Mouse (Mus musculus): ENCODE measurements around the gene Grik3. TPM values are rescaled to one million over a fixed set of nuclear protein-coding genes. Genes with fewer than 3 reads are reported as not detected.

The Grik3 gene
- polyA plus RNA-seq, 1 experiment from 2014 or later: not detected

DNA sequence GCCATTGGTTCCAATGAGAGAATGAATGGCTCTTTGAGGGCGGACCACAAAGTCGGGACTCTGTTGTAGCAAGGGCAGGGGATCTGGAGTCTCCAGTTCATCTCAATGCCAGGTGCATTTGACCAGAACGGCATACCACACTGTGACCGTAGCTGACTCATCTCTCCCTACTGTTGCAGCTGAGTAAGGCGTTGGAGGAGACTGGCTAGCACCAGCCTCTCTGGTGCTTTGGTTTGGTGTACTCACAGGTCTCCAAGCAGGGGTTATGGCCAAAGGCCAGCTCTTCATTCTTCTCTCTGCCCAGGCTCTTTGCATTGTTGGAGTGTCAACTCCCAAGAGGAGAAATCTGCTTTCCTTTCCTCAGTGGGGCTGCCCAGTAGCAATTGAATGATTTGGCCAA, 52.7 kb downstream of the Grik3 start:
- no peaks in the 10 kb centered on the region for H3K4me1 ChIP-seq (ENCODE audit: control insufficient read depth, insufficient read depth, low read length)
- no peak overlapping the region for H3K27ac ChIP-seq (replicated peaks; ENCODE audit: low read depth, low read length)
- no peaks in the 10 kb centered on the region for H3K36me3 ChIP-seq (ENCODE audit: control insufficient read depth, insufficient read depth, low read length)
- H3K9ac ChIP-seq (ENCODE audit: low read length): no peak overlapping the region
- no peak overlapping the region for H3K4me2 ChIP-seq (ENCODE audit: low read depth, severe bottlenecking)
- peaks cover 11% of the 10 kb centered on the region for H3K27me3 ChIP-seq (ENCODE audit: control insufficient read depth, insufficient read depth, low read length)
- no peak for ATAC-seq (ENCODE audit: insufficient number of reproducible peaks, low FRiP score, low TSS enrichment, low read depth)
- 88% methylated on average over 5 of the region's 5 CpGs for WGBS
- H3K9me3 ChIP-seq (ENCODE audit: control insufficient read depth, low read length): no peaks in the 10 kb centered on the region
- no peak for DNase-seq (ENCODE audit: low spot score)
- H3K4me3 ChIP-seq (ENCODE audit: low read depth, low read length): no peak overlapping the region

DNA sequence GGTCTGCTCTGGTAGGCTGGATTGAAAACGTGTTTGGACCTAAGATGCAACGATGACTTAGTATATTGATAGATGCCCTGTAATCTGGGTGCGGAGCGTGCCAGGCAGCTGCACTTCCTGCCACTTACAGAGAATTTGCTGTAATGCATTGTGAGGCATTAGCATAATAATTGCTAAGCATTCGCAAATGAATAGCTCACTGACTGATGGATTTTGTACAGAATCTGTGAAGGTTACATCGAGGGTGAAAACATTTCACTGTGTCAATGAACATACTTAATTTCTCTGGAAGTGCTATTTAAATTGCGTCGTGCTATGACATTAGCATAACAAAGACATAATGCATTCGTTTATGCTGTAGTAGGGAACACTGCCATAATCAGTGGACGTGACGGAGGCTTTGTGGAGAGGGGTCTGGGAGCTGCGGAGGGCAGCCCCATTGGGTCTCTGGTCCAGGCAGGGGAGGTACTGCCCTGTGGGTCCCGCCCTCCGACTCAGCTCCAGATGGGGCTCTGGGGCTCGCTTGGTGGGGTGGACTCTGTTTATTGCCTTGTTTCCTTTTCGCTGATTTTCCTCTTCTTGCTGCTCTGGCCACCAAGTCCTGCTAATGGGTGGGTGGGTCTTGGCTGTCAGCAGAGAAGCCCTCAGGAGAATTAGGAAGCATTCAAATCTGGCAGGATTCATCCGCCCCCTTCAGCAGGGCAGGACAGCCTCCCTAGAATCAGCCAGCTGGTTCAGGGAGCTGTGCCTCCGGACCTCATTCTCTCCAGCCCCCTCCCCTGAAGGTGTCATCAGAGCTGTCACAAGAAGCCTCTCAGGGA, 54.7 kb downstream of the Grik3 start:
- 33% methylated on average over 18 of the region's 18 CpGs for WGBS
- H3K4me3 ChIP-seq (ENCODE audit: low read depth, low read length): no peak overlapping the region

GRCm38 (mm10) chr4:125545768-125546220, 55.3 kb downstream of the Grik3 start:
- H3K27ac ChIP-seq (replicated peaks; ENCODE audit: low read depth, low read length): no peak overlapping the region
- DNase-seq (ENCODE audit: low spot score) (no peak), ATAC-seq (ENCODE audit: insufficient number of reproducible peaks, low FRiP score, low TSS enrichment, low read depth) (no peak)
- no peaks in the 10 kb centered on the region for H3K4me1 ChIP-seq (ENCODE audit: control insufficient read depth, insufficient read depth, low read length)
- H3K4me3 ChIP-seq (ENCODE audit: low read depth, low read length): no peak overlapping the region
- H3K4me2 ChIP-seq (ENCODE audit: low read depth, severe bottlenecking): no peak overlapping the region
- H3K9ac ChIP-seq (ENCODE audit: low read length): no peak overlapping the region
- peaks cover 8% of the 10 kb centered on the region for H3K27me3 ChIP-seq (ENCODE audit: control insufficient read depth, insufficient read depth, low read length)
- H3K36me3 ChIP-seq (ENCODE audit: control insufficient read depth, insufficient read depth, low read length): no peaks in the 10 kb centered on the region
- H3K9me3 ChIP-seq (ENCODE audit: control insufficient read depth, low read length): no peaks in the 10 kb centered on the region
- WGBS: 48% methylated on average over 7 of the region's 7 CpGs

More for the DNA sequence above, 54.7 kb downstream of the Grik3 start:
- Histone ChIP-seq H3K4me2 (ENCODE audit: low read depth, severe bottlenecking) (no peak overlapping the region), H3K36me3 (ENCODE audit: control insufficient read depth, insufficient read depth, low read length) (no peaks in the 10 kb centered on the region), H3K9me3 (ENCODE audit: control insufficient read depth, low read length) (no peaks in the 10 kb centered on the region), H3K4me1 (ENCODE audit: control insufficient read depth, insufficient read depth, low read length) (no peaks in the 10 kb centered on the region), H3K27ac (replicated peaks; ENCODE audit: low read depth, low read length) (no peak overlapping the region), H3K9ac (ENCODE audit: low read length) (no peak overlapping the region), H3K27me3 (ENCODE audit: control insufficient read depth, insufficient read depth, low read length) (peaks cover 6% of the 10 kb centered on the region)
- no peak for DNase-seq (ENCODE audit: low spot score)
- no peak for ATAC-seq (ENCODE audit: insufficient number of reproducible peaks, low FRiP score, low TSS enrichment, low read depth)

DNA sequence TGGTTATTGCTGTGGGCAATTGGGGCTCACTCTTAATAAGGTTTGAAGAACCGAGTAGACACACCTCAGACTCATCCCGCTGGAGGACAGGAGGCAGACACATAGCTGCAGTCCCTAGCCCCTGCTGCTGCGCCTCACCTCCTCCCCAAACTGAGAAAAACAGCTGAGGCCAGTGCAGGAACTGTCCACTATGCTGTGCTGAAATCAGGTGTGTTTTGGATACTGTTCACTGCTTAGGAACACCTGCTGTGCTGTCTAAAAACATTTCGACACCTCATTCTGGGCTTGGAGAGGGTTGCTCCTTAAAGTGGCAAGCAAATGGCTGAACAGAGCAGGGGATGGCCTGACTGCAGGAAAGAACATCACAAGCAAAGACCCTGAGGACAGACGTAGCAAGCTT, 57.7 kb downstream of the Grik3 start:
- Histone ChIP-seq H3K4me3 (ENCODE audit: low read depth, low read length) (no peak overlapping the region), H3K9ac (ENCODE audit: low read length) (no peak overlapping the region), H3K9me3 (ENCODE audit: control insufficient read depth, low read length) (no peaks in the 10 kb centered on the region), H3K4me2 (ENCODE audit: low read depth, severe bottlenecking) (no peak overlapping the region), H3K4me1 (ENCODE audit: control insufficient read depth, insufficient read depth, low read length) (no peaks in the 10 kb centered on the region), H3K36me3 (ENCODE audit: control insufficient read depth, insufficient read depth, low read length) (no peaks in the 10 kb centered on the region), H3K27ac (replicated peaks; ENCODE audit: low read depth, low read length) (no peak overlapping the region), H3K27me3 (ENCODE audit: control insufficient read depth, insufficient read depth, low read length) (peaks cover 8% of the 10 kb centered on the region; the same call in 1 of the 2 replicates)
- ATAC-seq (ENCODE audit: insufficient number of reproducible peaks, low FRiP score, low TSS enrichment, low read depth) (no peak), DNase-seq (ENCODE audit: low spot score) (no peak)
- WGBS: 51% methylated on average over 5 of the region's 5 CpGs

DNA sequence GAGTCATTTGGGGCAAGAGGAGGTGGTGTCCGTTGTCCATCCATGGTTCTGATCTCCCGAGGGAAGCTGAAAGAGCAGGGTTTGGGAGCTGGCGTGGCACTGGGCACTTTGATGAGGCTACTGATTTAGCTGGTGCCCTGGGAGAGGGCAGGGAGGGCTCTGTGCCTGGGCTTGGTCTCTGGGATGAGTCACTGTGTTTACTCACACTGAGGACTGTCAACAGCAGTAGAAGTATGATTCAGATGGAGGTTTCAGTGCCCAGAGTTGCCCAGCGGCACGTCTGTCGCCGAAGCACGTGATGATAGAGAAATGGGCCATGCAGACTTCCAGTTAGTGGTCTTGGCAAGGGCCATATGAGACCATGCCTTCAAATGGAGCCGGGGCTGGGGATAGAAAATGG, 63.3 kb downstream of the Grik3 start:
- ATAC-seq (ENCODE audit: insufficient number of reproducible peaks, low FRiP score, low TSS enrichment, low read depth) (no peak), DNase-seq (ENCODE audit: low spot score) (no peak)
- Histone ChIP-seq H3K4me1 (ENCODE audit: control insufficient read depth, insufficient read depth, low read length) (peaks cover 11% of the 10 kb centered on the region; the same call in 1 of the 2 replicates), H3K9ac (ENCODE audit: low read length) (no peak overlapping the region), H3K27ac (replicated peaks; ENCODE audit: low read depth, low read length) (no peak overlapping the region), H3K9me3 (ENCODE audit: control insufficient read depth, low read length) (no peaks in the 10 kb centered on the region), H3K27me3 (ENCODE audit: control insufficient read depth, insufficient read depth, low read length) (peaks cover 14% of the 10 kb centered on the region), H3K36me3 (ENCODE audit: control insufficient read depth, insufficient read depth, low read length) (no peaks in the 10 kb centered on the region), H3K4me3 (ENCODE audit: low read depth, low read length) (no peak overlapping the region), H3K4me2 (ENCODE audit: low read depth, severe bottlenecking) (no peak overlapping the region)
- WGBS: 89% methylated on average over 9 of the region's 9 CpGs

- Histone ChIP-seq H3K4me1 (ENCODE audit: control insufficient read depth, insufficient read depth, low read length) (peaks cover 11% of the 10 kb centered on the region; the same call in 1 of the 2 replicates), H3K27me3 (ENCODE audit: control insufficient read depth, insufficient read depth, low read length) (peaks cover 21% of the 10 kb centered on the region), H3K9me3 (ENCODE audit: control insufficient read depth, low read length) (no peaks in the 10 kb centered on the region), H3K4me3 (ENCODE audit: low read depth, low read length) (no peak overlapping the region), H3K4me2 (ENCODE audit: low read depth, severe bottlenecking) (no peak overlapping the region), H3K27ac (replicated peaks; ENCODE audit: low read depth, low read length) (no peak overlapping the region), H3K9ac (ENCODE audit: low read length) (no peak overlapping the region), H3K36me3 (ENCODE audit: control insufficient read depth, insufficient read depth, low read length) (no peaks in the 10 kb centered on the region)
- 33% methylated on average over 14 of the region's 14 CpGs for WGBS
- ATAC-seq (ENCODE audit: insufficient number of reproducible peaks, low FRiP score, low TSS enrichment, low read depth) (no peak), DNase-seq (ENCODE audit: low spot score) (no peak)
Measured at GRCm38 (mm10) chr4:125556405-125557308, 66.2 kb downstream of the Grik3 start.

DNA sequence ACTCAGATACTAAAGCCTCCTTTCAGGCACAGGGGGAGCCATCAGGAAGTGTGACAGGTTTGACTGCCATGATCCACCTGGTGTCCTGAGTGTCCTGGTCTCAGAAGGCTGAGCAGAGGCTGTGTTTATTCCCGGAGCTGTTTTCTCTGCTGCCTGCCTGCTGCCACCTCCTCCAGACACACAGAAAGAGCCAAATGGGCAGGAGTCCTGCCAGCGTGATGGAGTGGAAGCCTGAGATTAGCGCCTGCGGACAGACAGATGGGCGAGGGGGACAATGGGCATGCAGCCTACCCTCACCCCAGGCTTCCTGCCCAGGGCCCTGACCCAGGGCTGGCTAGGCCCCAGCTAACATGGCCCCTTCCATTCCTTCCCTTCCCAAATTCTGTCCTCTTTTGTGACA, 69.1 kb downstream of the Grik3 start:
- Histone ChIP-seq H3K27me3 (ENCODE audit: control insufficient read depth, insufficient read depth, low read length) (peaks cover 21% of the 10 kb centered on the region), H3K4me2 (ENCODE audit: low read depth, severe bottlenecking) (no peak overlapping the region), H3K27ac (replicated peaks; ENCODE audit: low read depth, low read length) (no peak overlapping the region), H3K36me3 (ENCODE audit: control insufficient read depth, insufficient read depth, low read length) (no peaks in the 10 kb centered on the region), H3K9me3 (ENCODE audit: control insufficient read depth, low read length) (no peaks in the 10 kb centered on the region), H3K4me3 (ENCODE audit: low read depth, low read length) (no peak overlapping the region), H3K4me1 (ENCODE audit: control insufficient read depth, insufficient read depth, low read length) (peaks cover 23% of the 10 kb centered on the region), H3K9ac (ENCODE audit: low read length) (no peak overlapping the region)
- ATAC-seq (ENCODE audit: insufficient number of reproducible peaks, low FRiP score, low TSS enrichment, low read depth): no peak
- WGBS: 48% methylated on average over 5 of the region's 5 CpGs
- DNase-seq (ENCODE audit: low spot score): no peak

GRCm38 (mm10) chr4:125560806-125561205, 70.3 kb downstream of the Grik3 start:
- ATAC-seq (ENCODE audit: insufficient number of reproducible peaks, low FRiP score, low TSS enrichment, low read depth) (no peak), DNase-seq (ENCODE audit: low spot score) (no peak)
- Histone ChIP-seq H3K27me3 (ENCODE audit: control insufficient read depth, insufficient read depth, low read length) (peaks cover 17% of the 10 kb centered on the region), H3K9me3 (ENCODE audit: control insufficient read depth, low read length) (no peaks in the 10 kb centered on the region), H3K4me3 (ENCODE audit: low read depth, low read length) (no peak overlapping the region), H3K27ac (replicated peaks; ENCODE audit: low read depth, low read length) (no peak overlapping the region), H3K9ac (ENCODE audit: low read length) (no peak overlapping the region), H3K4me2 (ENCODE audit: low read depth, severe bottlenecking) (no peak overlapping the region), H3K4me1 (ENCODE audit: control insufficient read depth, insufficient read depth, low read length) (peaks cover 23% of the 10 kb centered on the region), H3K36me3 (ENCODE audit: control insufficient read depth, insufficient read depth, low read length) (no peaks in the 10 kb centered on the region)
- 12% methylated on average over 2 of the region's 2 CpGs for WGBS
